Comparison of ENCODE assay signal across 31 mouse cellular contexts in the genomic region with DNA sequence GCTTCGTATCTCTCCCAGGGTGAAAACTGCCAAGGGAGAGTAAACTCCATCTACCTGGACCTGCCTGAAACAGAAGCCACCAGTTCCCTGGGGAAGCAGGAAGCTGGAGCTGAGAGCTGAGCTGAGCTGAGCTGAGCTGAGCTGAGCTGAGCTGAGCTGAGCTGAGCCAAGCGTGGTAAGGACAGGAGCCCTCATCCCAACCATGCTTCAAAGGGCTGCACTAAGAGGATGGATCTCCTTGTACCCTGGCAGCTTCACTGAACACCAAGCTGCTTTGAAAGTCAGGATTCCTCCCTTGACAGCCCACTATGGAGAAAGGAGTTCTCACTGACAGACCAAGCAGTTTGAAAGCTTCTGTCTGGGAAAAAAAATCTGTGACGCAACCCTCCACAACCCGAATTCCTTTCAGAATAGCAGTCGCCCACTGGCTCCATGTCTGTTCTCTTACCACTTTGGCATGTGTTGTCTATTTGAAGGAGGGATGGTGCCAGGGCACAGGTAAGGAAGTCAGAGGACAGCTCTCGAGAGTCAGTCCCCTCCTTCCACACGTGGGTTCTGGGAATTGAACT. TPM values are rescaled to one million over a fixed set of nuclear protein-coding genes. Genes with fewer than 3 reads are reported as not detected.
DNase-seq lines count a peak whose midpoint lies in the region; ATAC-seq and TF ChIP-seq lines count a peak whose summit lies in the region.
"Had no signal": no experiment of that assay in that cellular context is flagged by ENCODE, and none has a peak within 500 bp of the region (broad histone marks: within the 10 kb centered on the region; RNA-seq: fewer than 3 reads in every experiment).

No protein-coding gene starts in this region.

- peak; percentile 69 for ATAC-seq in frontal cortex, adult (ENCODE audit: low TSS enrichment)
- ATAC-seq: forebrain, embryonic 14.5 days; inflammation-experienced regulatory T-cells, adult 6 months; midbrain, embryonic 16.5 days; Patski had no signal

- DNase-seq in frontal cortex, adult 2 months (ENCODE audit: extremely low spot score in 1 of 2, low spot score in 1 of 2) = no peak
- no peak for DNase-seq in layer of hippocampus, adult 2 months (ENCODE audit: low spot score in 2 of 2)
- DNase-seq in layer of hippocampus, adult 8-10 months (ENCODE audit: low spot score in 2 of 2) = no peak
- peak; percentile 29 for DNase-seq in lung, postnatal 10 days
- no peak for DNase-seq in lung, postnatal 4 days
- no peak for DNase-seq in retina, embryonic 14.5 days (ENCODE audit: low spot score)
- DNase-seq in adrenal gland, postnatal 36 days = no peak
- DNase-seq: adrenal gland, postnatal 25 days; cerebellum, adult 8-10 months; cerebellum, postnatal 36 days; embryo, embryonic 11 days; heart, adult 18-20 months; heart, postnatal 14 days; kidney, adult 11 months; kidney, postnatal 14 days; right cerebral cortex, adult 18-20 months; right cerebral cortex, postnatal 4 days; thymus, adult 2 months; thymus, postnatal 36 days had no signal

- H3K27ac ChIP-seq in layer of hippocampus, adult 2 months = 0 out of 2 replicates have a peak overlapping the region, but pooled peaks have one; percentile 48
- H3K27ac ChIP-seq: embryonic facial prominence, embryonic 12.5 days; hindbrain, embryonic 10.5 days; hindbrain, embryonic 15.5 days; left cerebral cortex, adult 2 months; limb, embryonic 12.5 days; stomach, postnatal 0 days had no signal

- H3K4me3 ChIP-seq in layer of hippocampus, adult 2 months = no peak overlapping the region
- H3K4me3 ChIP-seq: embryonic facial prominence, embryonic 12.5 days; hindbrain, embryonic 10.5 days; hindbrain, embryonic 15.5 days; left cerebral cortex, adult 2 months; limb, embryonic 12.5 days; liver, embryonic 15.5 days had no signal

- TF ChIP-seq CTCF in layer of hippocampus, adult 2 months (conservative IDR thresholded peaks at IDR 0.05) = no peak

RNA-seq across cellular contexts. Expression of a gene that starts 28.5 kb away (rescaled TPM):
- 2.6 and 3.0 TPM in 2 replicates for polyA plus RNA-seq in frontal cortex, adult 2 months (2012; rRNA removed)
- 1 to 10 TPM; 4.8 to 4.9 TPM for total RNA-seq in layer of hippocampus, adult 2 months (2021)
- total RNA-seq in layer of hippocampus, adult 8-10 months (2022) = 1 to 10 TPM; 3.9 to 5.0 (median 4.3) TPM
- 10 to 100 TPM; 21.8 to 22.5 TPM for total RNA-seq in adrenal gland, postnatal 36 days (2021)
